Mouse (Mus musculus): ENCODE measurements around the gene Pepd.

The Pepd gene

GRCm38 (mm10) chr7:35055619-35056435 lies 143.6 kb downstream of the Pepd start:
- DNase-seq (ENCODE audit: low read depth) = peak; percentile 78

DNA sequence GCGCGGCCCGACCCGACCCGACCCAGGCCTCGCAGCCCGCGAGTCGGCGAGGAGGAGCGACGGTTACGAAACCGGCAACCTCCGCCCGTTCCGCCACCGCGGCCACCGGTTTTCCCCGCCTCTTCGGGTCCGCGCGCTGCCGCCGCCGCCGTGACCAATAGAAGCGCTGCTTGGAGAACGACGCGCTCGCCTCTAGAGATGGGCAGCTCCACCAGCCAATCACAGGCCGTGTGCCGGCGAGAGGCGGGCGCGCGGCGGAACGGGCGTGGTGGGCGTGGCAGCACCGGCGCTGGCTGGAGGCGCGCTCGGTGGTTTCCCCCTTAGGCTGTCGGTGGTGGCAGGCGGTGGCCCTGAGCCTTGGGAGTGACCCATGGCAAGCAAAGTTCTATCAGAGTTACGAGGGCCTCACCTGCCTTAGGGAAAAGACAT lies 144.3 kb downstream of the Pepd start, which contains the start of gene Cebpg:
Cebpg (minus strand) TSS at position 138 of the 429 bp plus-strand sequence.
- peak; percentile 97 for DNase-seq (ENCODE audit: low read depth)

- no peak for DNase-seq (ENCODE audit: low read depth)
Observed at GRCm38 (mm10) chr7:35056999-35057398, 144.8 kb downstream of the Pepd start.

GRCm38 (mm10) chr7:35057569-35057968 lies 145.4 kb downstream of the Pepd start:
- DNase-seq (ENCODE audit: low read depth) = no peak

GRCm38 (mm10) chr7:35058329-35058728 lies 146.2 kb downstream of the Pepd start:
- no peak for DNase-seq (ENCODE audit: low read depth)

GRCm38 (mm10) chr7:35059467-35059866 lies 147.3 kb downstream of the Pepd start:
- peak; percentile 11 for DNase-seq (ENCODE audit: low read depth)

DNA sequence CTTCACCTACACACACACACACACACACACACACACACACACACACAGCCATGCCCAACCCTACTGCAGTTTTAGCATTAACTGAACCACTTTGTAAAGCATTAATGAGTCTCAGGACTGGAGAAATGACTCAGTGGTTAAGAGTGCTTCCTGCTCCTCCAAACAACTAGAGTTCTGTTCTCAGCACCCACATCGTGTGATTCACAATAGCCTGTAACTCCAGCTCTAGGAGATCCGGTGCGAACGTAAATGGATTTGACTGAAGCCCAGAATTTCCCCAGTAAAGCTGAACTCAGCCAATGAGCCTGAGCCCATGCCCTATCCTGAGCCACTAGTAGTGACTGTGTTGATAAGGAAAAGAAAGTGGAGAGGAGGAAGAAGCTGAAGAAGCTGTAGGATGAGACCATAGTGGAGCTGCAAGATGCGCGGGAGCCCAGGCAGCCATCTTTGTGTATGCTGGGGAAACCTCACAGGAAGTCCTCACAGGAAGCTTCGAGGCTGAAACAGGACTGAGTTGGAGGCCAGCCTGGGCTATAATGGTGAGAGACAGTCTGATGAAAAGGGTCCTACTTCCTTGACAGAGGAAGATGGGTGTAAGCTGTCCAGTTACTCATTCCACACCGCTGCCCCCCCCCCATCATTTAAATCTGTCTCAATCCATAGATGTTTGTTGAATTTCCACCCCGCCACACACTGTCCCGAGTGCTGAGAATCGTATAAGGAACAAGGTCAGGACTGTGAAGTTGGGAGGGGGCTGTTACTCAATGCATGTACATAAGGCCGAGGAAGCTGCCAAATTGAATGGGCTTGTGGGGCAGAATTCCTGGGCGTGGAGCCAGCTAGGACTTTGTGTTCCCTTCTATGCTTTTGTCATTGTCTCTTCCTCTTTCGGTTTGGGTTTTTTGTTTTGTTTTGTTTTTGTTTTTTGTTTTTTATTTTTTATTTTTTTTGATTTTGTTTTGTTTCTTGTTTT lies 152.4 kb downstream of the Pepd start:
- peak; percentile 67 for DNase-seq (ENCODE audit: low read depth)

GRCm38 (mm10) chr7:35065958-35066357 lies 153.8 kb downstream of the Pepd start:
- no peak for DNase-seq (ENCODE audit: low read depth)

DNA sequence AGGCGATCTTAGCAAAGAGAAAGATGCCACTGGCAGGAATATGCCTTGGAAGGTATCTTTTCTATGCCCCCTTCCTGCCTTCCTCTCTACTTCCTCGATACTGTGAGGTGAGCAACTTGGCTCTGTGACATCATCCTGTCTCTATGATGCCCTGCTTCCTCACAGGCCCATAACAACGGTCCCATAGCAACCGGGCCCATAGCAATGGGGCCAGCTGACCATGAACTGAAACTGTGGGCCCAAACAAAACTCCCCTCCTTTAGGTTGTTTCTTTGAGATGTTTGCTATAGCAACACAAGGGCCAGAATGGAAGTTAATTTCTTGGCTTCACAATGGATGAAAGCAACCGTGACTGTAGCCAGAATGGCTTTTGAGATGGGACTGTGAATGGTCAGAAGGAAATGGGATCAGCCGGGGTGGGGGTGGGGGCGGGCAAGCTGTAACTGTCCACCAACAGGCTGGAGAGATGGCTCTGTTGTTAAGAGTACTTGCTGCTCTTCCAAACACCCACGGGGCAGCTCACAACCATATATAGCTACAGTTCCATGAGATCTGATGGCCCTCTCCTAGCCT lies 154.5 kb downstream of the Pepd start:
- no peak for DNase-seq (ENCODE audit: low read depth)

- peak; percentile 62 for DNase-seq (ENCODE audit: low read depth)
Observed at GRCm38 (mm10) chr7:35076645-35077044, 164.5 kb downstream of the Pepd start.

- peak; percentile 53 for DNase-seq (ENCODE audit: low read depth)
Observed at GRCm38 (mm10) chr7:35080843-35081338, 168.7 kb downstream of the Pepd start.

DNA sequence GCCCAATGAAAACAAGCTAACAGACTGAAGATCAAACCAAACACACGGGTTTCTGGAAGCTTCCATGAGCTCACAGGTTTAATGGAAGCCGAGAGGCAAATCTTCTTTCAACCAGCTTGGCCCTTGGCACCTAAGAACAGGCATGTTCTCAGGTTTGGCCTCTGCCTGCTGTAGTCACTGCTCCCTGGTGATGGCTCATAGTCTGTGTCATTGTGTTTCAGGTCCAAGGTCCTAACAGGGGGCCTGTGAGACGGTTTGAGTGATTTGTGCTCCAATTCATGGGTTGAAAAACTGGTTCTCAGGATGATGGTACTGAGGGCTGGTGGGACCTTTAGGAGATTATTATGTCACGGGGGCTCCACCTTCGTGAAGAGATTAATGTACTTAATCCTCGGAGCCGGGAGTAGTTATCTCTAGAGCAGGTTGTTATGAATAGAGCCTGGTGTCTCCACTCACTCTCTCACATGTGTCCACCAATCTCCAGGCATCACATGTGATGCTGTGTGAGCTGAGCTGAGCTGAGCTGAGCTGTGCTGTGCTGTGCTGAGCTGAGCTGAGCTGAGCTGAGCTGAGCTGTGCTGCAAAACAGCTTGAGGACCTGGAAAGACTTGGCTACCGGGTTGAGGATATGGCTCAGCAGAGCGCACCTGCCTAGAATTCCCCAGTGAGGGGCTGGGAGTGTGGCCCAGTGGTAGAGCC lies 169.4 kb downstream of the Pepd start:
- DNase-seq (ENCODE audit: low read depth) = no peak

- no peak for DNase-seq (ENCODE audit: low read depth)
Observed at GRCm38 (mm10) chr7:35084565-35085360, 172.6 kb downstream of the Pepd start.

DNA sequence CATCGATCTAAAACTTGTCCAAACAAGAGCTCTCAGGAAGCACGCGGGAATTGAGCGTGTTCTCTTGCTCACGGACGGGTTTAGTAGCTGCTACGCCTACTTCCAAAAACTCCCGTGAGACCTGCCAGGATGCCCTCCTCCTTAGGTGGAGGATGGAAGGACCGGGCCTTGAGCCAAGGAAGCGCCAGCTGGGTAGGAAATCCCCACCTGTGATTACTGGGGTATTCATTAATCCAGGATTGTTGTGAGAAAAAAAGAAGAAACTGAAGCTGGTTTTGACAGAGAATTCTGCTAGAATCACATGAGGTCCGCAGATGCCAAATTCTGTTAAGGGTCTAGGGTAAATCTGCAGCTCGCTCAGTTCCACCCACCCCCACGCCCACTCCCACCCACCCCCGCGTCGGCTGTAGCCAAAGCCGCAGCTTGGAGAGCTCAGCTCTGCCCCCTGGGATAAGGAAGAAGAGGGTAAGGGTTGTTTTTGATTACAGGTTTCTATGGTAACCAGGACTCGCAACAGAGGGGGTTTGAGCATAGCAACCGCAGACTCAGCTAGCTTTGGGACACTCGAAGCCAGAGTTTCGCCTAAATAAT lies 174.2 kb downstream of the Pepd start:
- peak; percentile 32 for DNase-seq (ENCODE audit: low read depth)

DNA sequence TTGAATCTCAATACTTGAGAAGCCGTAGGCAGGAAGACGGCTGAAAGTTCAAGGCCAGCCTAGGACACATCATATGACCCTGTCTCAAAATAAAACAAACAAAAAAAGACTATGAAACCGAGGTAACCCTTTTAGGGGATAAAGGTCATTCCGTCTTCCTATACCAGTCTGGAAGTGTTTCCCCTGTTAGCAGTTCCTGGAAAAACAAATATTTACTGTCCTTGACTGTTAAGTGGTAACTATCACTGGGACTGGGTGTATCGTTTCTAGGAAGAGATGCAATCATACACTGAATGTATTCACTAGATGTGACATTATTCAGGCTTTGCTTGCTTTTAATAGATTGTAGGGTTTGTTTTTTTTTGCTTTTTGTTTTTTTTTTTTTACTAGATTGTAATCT lies 178.4 kb downstream of the Pepd start:
- no peak for DNase-seq (ENCODE audit: low read depth)

Measured in NIH3T3 (cell line).